Mouse (Mus musculus): Measurements from ENCODE around the gene Mpp4.

Gene Mpp4

GRCm38 (mm10) chr1:59163030-59163461, at the start of gene Mpp4:
TSS of gene Mpp4 (minus strand) at chr1:59163389.
- DNase-seq (ENCODE audit: inconsistent ontology term): peak; percentile 85

- DNase-seq (ENCODE audit: inconsistent ontology term): no peak
Measured at GRCm38 (mm10) chr1:59212951-59213350, 49.8 kb upstream of the Mpp4 start.

- no peak for DNase-seq (ENCODE audit: inconsistent ontology term)
Measured at GRCm38 (mm10) chr1:59212076-59212779, 49.0 kb upstream of the Mpp4 start.

GRCm38 (mm10) chr1:59211651-59212050, 48.5 kb upstream of the Mpp4 start:
- no peak for DNase-seq (ENCODE audit: inconsistent ontology term)

- no peak for DNase-seq (ENCODE audit: inconsistent ontology term)
Measured at GRCm38 (mm10) chr1:59208331-59208730, 45.1 kb upstream of the Mpp4 start.

DNA sequence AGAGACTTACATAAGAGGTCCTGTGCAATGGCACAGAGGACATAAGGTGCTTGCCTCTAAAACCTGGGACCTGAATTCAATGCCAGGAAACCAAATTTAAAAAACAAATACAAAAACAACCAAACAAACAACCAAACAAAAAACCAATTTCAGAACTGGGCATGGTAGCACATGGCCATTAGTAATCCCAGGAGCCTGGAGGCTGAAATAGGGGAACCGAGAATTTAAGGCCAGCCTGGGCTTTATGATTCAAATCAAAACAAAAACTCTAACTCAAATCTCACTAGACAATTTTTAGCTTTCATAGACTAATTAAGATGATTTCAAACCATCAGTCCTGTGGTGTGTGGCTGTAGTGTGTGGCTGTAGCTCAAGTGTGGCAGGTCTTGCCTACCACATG, 41.3 kb upstream of the Mpp4 start:
- no peak for DNase-seq (ENCODE audit: inconsistent ontology term)

GRCm38 (mm10) chr1:59202367-59202766, 39.2 kb upstream of the Mpp4 start:
- DNase-seq (ENCODE audit: inconsistent ontology term): no peak

GRCm38 (mm10) chr1:59201561-59201960, 38.4 kb upstream of the Mpp4 start:
- DNase-seq (ENCODE audit: inconsistent ontology term): no peak

GRCm38 (mm10) chr1:59200960-59201359, 37.8 kb upstream of the Mpp4 start:
- no peak for DNase-seq (ENCODE audit: inconsistent ontology term)

DNA sequence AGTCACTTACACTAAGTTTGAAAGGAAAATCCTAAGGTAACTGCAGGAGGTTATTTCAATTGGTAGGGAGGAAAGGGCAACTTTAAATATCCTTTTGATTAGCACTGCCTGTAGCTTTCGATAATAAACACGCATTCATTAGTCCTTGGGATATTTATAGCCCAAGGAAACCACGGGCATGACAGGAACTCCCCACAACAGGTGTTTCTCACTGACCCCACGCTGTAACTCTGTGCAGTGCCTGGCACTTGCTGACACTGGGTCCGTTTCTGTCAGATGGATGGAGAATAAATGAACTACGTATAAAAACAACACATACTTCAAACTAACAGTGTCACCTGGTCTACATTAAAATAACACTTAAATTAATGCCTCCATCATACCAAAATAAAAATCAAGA, 31.8 kb upstream of the Mpp4 start:
- no peak for DNase-seq (ENCODE audit: inconsistent ontology term)

DNA sequence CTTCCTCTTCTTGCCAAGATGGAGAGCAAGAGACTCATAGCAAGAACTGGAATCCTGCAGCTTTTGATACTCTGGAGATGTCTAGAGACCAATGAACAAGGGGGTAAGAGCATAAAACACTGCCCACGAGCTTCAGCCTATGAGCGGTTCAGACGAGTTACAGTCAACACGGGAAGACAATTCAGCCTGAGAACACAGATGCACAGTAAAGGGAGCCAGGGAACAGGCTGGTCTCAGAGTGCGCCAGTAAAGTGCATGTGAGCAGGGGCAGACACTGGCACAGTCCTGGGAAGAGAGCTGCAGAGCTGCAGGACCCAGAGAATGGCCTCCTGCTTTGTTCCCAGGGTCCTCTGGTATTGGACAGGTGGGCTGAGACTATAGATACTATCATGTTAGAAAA, 24.6 kb upstream of the Mpp4 start:
- no peak for DNase-seq (ENCODE audit: inconsistent ontology term)

DNA sequence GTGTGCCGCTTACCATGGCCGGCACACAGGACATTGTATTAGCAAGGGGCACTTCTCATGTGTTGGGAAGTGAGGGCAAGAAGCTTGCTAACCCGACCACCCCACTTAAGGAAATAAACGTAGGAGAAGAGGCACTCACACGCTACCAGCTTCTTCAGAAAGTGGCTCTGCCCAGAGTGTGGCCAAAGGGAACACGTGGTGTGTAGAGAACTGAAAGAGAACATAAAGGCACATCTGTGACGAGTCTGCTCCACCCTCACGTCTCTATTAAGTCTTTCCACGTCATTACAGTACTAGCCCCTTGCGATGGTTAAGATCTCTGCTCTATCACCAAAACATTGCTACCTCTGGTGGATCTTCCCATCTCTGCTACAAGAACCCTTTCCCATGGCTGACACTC, 23.1 kb upstream of the Mpp4 start:
- no peak for DNase-seq (ENCODE audit: inconsistent ontology term)

GRCm38 (mm10) chr1:59185410-59185809, 22.2 kb upstream of the Mpp4 start:
- DNase-seq (ENCODE audit: inconsistent ontology term): no peak

DNA sequence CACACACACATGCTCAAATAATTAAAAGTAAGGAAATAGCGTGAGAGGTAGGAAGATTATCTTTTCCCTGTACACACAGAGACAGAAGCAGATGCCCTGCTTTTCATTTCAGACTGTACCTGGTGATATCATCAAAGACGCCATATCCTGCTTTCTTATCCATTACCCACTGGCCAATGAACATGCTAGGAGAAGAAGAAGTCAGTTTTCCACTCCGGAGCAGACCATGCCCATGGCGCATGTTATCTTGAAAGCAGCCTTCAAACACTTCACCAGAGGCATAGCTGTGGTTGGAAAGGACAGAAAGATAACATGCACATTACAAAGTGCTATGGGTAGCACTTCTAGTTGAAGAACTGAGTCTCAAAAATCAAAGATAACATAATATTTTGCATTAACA, 19.9 kb upstream of the Mpp4 start:
- no peak for DNase-seq (ENCODE audit: inconsistent ontology term)

DNA sequence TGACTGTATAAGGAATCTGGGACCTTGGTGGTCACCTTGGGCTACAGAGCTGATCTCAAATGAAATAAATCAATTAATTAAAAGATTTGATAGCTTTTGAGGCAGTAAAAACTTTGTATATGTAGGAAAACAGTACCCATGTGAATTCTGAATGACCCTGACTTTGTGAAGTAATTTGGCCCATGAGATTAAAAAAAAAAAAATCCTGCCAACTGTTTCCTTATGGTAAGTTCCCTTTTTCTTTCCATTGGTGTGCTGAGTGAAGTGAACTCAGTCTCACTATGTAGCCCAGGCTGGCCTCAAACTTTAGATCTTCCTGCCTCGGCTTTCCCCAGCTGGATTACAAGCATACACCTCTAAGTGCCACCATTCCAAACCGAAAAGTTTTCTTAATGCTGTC, 19.2 kb upstream of the Mpp4 start:
- DNase-seq (ENCODE audit: inconsistent ontology term): no peak

GRCm38 (mm10) chr1:59180003-59180402, 16.8 kb upstream of the Mpp4 start:
- no peak for DNase-seq (ENCODE audit: inconsistent ontology term)

DNA sequence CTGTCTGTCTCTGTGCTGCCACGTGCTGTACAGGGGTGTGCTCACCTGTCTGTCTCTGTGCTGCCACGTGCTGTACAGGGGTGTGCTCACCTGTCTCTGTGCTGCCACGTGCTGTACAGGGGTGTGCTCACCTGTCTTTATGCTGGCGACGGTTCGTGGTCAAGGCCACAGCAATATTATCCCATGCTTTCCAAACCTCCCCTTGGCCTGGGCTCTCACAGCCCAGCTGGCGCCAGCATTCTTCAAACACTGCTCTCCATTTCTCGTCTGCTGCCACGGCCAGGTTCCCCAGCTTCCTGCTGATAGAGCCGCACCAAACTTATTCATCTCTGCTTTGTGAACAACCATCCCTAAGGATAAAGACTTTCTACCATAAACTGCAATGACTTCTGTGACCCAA, 15.2 kb upstream of the Mpp4 start:
- DNase-seq (ENCODE audit: inconsistent ontology term): no peak

DNA sequence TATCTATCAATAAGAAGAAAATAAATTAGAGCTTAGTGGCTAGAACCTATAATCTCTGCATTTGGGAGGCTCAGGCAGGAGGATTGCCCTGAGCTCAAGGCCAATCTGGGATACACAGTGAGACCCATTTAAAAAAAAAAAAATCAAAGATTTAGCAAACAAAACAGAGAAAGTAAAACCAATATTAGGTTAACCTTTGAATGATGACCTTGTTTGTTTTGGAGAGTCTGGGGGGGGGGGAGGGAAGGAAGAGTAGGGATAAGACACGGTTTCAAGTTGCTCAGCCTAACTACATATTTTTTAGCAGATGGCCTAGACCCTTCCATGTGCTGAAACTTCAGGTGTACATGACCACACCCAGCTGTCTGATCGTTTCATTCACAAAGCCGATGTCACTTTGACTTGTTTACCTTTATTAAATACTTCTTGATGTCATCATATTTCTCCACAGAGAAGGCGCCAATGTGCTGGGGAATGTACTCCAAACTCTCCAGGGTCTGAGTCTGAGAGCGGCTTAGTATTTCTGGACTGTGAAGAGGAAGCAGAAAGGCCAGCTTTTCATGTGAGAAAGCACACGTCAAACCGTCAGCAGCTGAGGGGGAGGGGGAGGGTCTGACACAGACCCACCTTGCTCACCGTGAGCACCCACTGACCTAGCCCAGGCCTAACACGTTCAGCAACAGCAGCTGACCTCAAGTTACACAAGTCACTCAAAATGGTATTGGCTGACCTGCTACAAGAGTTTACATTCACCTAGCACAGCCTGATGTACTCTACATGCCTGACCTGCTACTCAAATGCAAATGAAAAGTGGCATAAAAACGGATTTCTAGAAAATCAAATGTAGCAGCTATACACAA, 11.6 kb upstream of the Mpp4 start:
- DNase-seq (ENCODE audit: inconsistent ontology term): no peak

GRCm38 (mm10) chr1:59173023-59173422, 9.8 kb upstream of the Mpp4 start:
- no peak for DNase-seq (ENCODE audit: inconsistent ontology term)

DNA sequence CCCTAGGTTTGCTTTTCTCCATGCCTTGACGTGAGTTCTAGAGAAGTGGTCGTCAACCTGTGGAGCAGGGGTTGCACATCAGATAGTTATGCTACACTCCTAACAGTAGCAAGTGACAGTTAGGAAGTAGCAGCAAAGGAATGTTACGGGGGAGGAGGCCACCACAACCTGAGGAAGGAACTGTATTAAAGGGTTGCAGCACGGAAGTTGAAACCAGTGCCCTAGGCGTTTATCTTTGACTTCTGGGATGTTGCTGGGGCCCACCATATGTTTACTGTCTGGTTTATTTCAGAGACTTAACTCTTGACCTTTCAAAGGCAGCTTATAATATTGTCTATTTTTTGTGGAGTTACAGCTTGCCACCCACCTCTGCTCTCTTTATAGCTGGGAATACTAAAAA, 8.7 kb upstream of the Mpp4 start:
- no peak for DNase-seq (ENCODE audit: inconsistent ontology term)

GRCm38 (mm10) chr1:59170290-59170689, 7.1 kb upstream of the Mpp4 start:
- DNase-seq (ENCODE audit: inconsistent ontology term): no peak

- peak; percentile 54 for DNase-seq (ENCODE audit: inconsistent ontology term)
Measured at GRCm38 (mm10) chr1:59169586-59169985, 6.4 kb upstream of the Mpp4 start.

GRCm38 (mm10) chr1:59168556-59168955, 5.4 kb upstream of the Mpp4 start:
- DNase-seq (ENCODE audit: inconsistent ontology term): no peak

Data from Muller cell, postnatal 12 days (primary cell).